Mouse (Mus musculus) embryonic fibroblast, embryonic 13.5 days (primary cell): ENCODE measurements around the gene Nceh1.

Experiments
- CTCF ChIP-seq: IDR thresholded peaks from 2 replicates; pipeline ENCODE4 v1.5.1; 2011; ENCODE audit warnings: mild to moderate bottlenecking, control low read depth, low read length, moderate library complexity, borderline replicate concordance; ENCODE audit not compliant: insufficient read depth
- POLR2A ChIP-seq: IDR thresholded peaks from 2 replicates; pipeline ENCODE4 v1.6.1; 2011; ENCODE audit warnings: low read depth, mild to moderate bottlenecking, control low read depth, low read length, moderate library complexity

GRCm38 (mm10) chr3:27143570-27143969 is 39.2 kb upstream of the Nceh1 start:
- TF ChIP-seq CTCF, result no peak
- no peak for TF ChIP-seq POLR2A
